In the genomic region with DNA sequence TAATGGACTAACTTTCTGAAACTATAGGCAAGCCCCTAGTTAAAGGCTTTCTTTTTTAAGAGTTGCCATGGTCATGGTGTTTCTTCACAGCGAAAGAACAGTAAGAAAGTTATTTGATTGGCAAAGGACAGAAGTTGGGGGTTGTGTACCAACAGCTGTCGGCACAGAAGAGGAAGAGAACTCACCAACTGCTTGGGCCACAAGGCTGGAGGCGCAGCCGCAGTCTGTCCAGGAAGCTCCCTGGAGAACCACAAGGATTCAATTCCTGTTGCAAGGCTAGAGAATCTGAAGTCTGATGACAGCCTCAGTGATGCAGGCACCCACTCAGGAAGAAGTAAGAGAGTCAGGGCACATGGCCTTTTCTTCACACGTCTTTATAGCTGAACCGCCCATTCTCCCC, we compare ENCODE assay signal across 11 mouse cellular contexts. TPM values are rescaled to one million over a fixed set of nuclear protein-coding genes. Genes with fewer than 3 reads are reported as not detected.
A peak's percentile ranks its signal among the peaks of the same experiment; 100 is the strongest.
DNase-seq lines count a peak whose midpoint lies in the region; ATAC-seq and TF ChIP-seq lines count a peak whose summit lies in the region.
"Had no signal": no experiment of that assay in that cellular context is flagged by ENCODE, and none has a peak within 500 bp of the region (broad histone marks: within the 10 kb centered on the region; RNA-seq: fewer than 3 reads in every experiment).

No protein-coding gene starts in this region.

- no peaks in the 10 kb centered on the region for H3K27me3 ChIP-seq in kidney, adult 2 months (replicated peaks; ENCODE audit: control insufficient read depth, insufficient read depth, low read length)
- H3K27me3 ChIP-seq in megakaryocyte, embryonic 14.5 days (replicated peaks): no peaks in the 10 kb centered on the region
- H3K27me3 ChIP-seq in intestine, embryonic 16.5 days (replicated peaks; ENCODE audit: control insufficient read depth, insufficient read depth, low read length): no peaks in the 10 kb centered on the region
- H3K27me3 ChIP-seq in midbrain, embryonic 16.5 days (ENCODE audit: control insufficient read depth, insufficient read depth, low read depth, low read length): no peaks in the 10 kb centered on the region
- H3K27me3 ChIP-seq: lung, embryonic 15.5 days had no signal

- no peaks in the 10 kb centered on the region for H3K36me3 ChIP-seq in kidney, adult 2 months (ENCODE audit: control insufficient read depth, insufficient read depth, low read length)
- no peaks in the 10 kb centered on the region for H3K36me3 ChIP-seq in megakaryocyte, embryonic 14.5 days (replicated peaks; ENCODE audit: low read length)
- no peaks in the 10 kb centered on the region for H3K36me3 ChIP-seq in intestine, embryonic 16.5 days (ENCODE audit: control insufficient read depth, insufficient read depth, low read length)
- H3K36me3 ChIP-seq in midbrain, embryonic 16.5 days (ENCODE audit: control insufficient read depth, insufficient read depth, low read length): no peaks in the 10 kb centered on the region
- H3K36me3 ChIP-seq: lung, embryonic 15.5 days had no signal

- WGBS in kidney, adult 2 months: 64% methylated on average over 6 of the region's 6 CpGs
- 70% methylated on average over 6 of the region's 6 CpGs for WGBS in intestine, embryonic 16.5 days
- WGBS in midbrain, embryonic 16.5 days: 75% methylated on average over 6 of the region's 6 CpGs

- no peak overlapping the region for H3K9ac ChIP-seq in intestine, embryonic 16.5 days (ENCODE audit: low read depth, low read length)
- H3K9ac ChIP-seq in midbrain, embryonic 16.5 days (ENCODE audit: low read depth, low read length): no peak overlapping the region
- H3K9ac ChIP-seq: lung, embryonic 15.5 days had no signal

- no peak for TF ChIP-seq CTCF in kidney, adult 2 months (conservative IDR thresholded peaks at IDR 0.05; ENCODE audit: insufficient read depth, insufficient read length, low read depth, low read length)

- no peaks in the 10 kb centered on the region for H3K4me1 ChIP-seq in kidney, adult 2 months (ENCODE audit: control insufficient read depth, insufficient read depth, low read length)
- H3K4me1 ChIP-seq in megakaryocyte, embryonic 14.5 days: peaks cover 53% of the 10 kb centered on the region
- no peaks in the 10 kb centered on the region for H3K4me1 ChIP-seq in intestine, embryonic 16.5 days (ENCODE audit: control insufficient read depth, insufficient read depth, low read length)
- no peaks in the 10 kb centered on the region for H3K4me1 ChIP-seq in midbrain, embryonic 16.5 days (ENCODE audit: control insufficient read depth, insufficient read depth, low read length)
- H3K4me1 ChIP-seq: lung, embryonic 15.5 days had no signal

- peak; percentile 93 to 98 for ATAC-seq in hematopoietic stem cell, adult 5-6 weeks (replicated peaks in 1 of 2; ENCODE audit: insufficient read depth in 1 of 2, low FRiP score in 2 of 2, low TSS enrichment in 1 of 2, low read depth in 1 of 2, poor library complexity in 2 of 2, severe bottlenecking in 2 of 2)
- ATAC-seq in intestine, embryonic 16.5 days: no peak
- no peak for ATAC-seq in midbrain, embryonic 16.5 days
- no peak for ATAC-seq in erythroid progenitor cell, adult 5-6 weeks (replicated peaks; ENCODE audit: low FRiP score, poor library complexity, severe bottlenecking)
- ATAC-seq: CD4-positive, CD25-positive, alpha-beta regulatory T cell, adult 4 months had no signal

- no peak for TF ChIP-seq POLR2A in kidney, adult 2 months (IDR thresholded peaks at IDR 0.05; ENCODE audit: low read depth, low read length)

- H3K27ac ChIP-seq in kidney, adult 2 months (ENCODE audit: insufficient read depth, low read depth, low read length): no peak overlapping the region
- H3K27ac ChIP-seq in intestine, embryonic 16.5 days (ENCODE audit: low read length): no peak overlapping the region
- no peak overlapping the region for H3K27ac ChIP-seq in midbrain, embryonic 16.5 days (ENCODE audit: low read length)
- H3K27ac ChIP-seq: lung, embryonic 15.5 days had no signal

- H3K9me3 ChIP-seq in megakaryocyte, embryonic 14.5 days: no peaks in the 10 kb centered on the region
- H3K9me3 ChIP-seq in intestine, embryonic 16.5 days (ENCODE audit: control insufficient read depth, low read length): no peaks in the 10 kb centered on the region
- H3K9me3 ChIP-seq in midbrain, embryonic 16.5 days (replicated peaks; ENCODE audit: control insufficient read depth, low read length, poor library complexity, severe bottlenecking): no peaks in the 10 kb centered on the region
- H3K9me3 ChIP-seq: lung, embryonic 15.5 days had no signal

- no peak overlapping the region for H3K4me3 ChIP-seq in kidney, adult 2 months (ENCODE audit: insufficient read depth, low read depth, low read length)
- peak overlapping the region; percentile 81 for H3K4me3 ChIP-seq in megakaryocyte, embryonic 14.5 days (replicated peaks)
- no peak overlapping the region for H3K4me3 ChIP-seq in intestine, embryonic 16.5 days (ENCODE audit: low read length)
- no peak overlapping the region for H3K4me3 ChIP-seq in midbrain, embryonic 16.5 days (ENCODE audit: low read depth, low read length)
- H3K4me3 ChIP-seq: lung, embryonic 15.5 days had no signal

- H3K4me2 ChIP-seq in intestine, embryonic 16.5 days (ENCODE audit: low read depth, low read length): no peak overlapping the region
- H3K4me2 ChIP-seq in midbrain, embryonic 16.5 days (ENCODE audit: low read length): no peak overlapping the region
- H3K4me2 ChIP-seq: lung, embryonic 15.5 days had no signal

- DNase-seq in kidney, adult 2 months: peak; percentile 39
- DNase-seq in kidney, adult 9 months: no peak
- peak; percentile 45 for DNase-seq in brain, adult 2 months (ENCODE audit: low read depth, low spot score)
- DNase-seq: kidney, postnatal 25 days had no signal

RNA-seq across cellular contexts. Expression of gene Abi1, which starts 12.5 kb away (rescaled TPM):
- polyA plus RNA-seq in kidney, adult 2 months (2012; rRNA removed): 67.9 and 72.9 TPM in 2 replicates
- total RNA-seq in hematopoietic stem cell, adult 5-6 weeks (2017): 123 and 125 TPM in 2 replicates
- 61.8 and 70.5 TPM in 2 replicates for polyA plus RNA-seq in megakaryocyte, embryonic 14.5 days (2012; ENCODE audit: insufficient read depth, low replicate concordance)
- polyA plus RNA-seq in intestine, embryonic 16.5 days (2015; fragmentation: Nextera tagmentation; extraction: Ambion mirVana): 52.1 and 54.0 TPM in 2 replicates
- 66.1 and 71.2 TPM in 2 replicates for polyA plus RNA-seq in midbrain, embryonic 16.5 days (2015; fragmentation: Nextera tagmentation; extraction: Ambion mirVana)
- total RNA-seq in erythroid progenitor cell, adult 5-6 weeks (2015; ENCODE audit: low replicate concordance): 75.9 and 81.4 TPM in 2 replicates
- total RNA-seq in erythroid progenitor cell, adult 5-6 weeks (2017; ENCODE audit: low replicate concordance): 57.6 and 59.4 TPM in 2 replicates

RNA-seq across cellular contexts. Expression of gene Acbd5, which starts 15.4 kb away (rescaled TPM):
- 13.6 and 18.9 TPM in 2 replicates for polyA plus RNA-seq in kidney, adult 2 months (2012; rRNA removed)
- 36.1 and 43.0 TPM in 2 replicates for total RNA-seq in hematopoietic stem cell, adult 5-6 weeks (2017)
- polyA plus RNA-seq in megakaryocyte, embryonic 14.5 days (2012; ENCODE audit: insufficient read depth, low replicate concordance): 3.2 TPM in 1 of 2 replicates, not detected in the other
- 28.9 and 32.5 TPM in 2 replicates for polyA plus RNA-seq in intestine, embryonic 16.5 days (2015; fragmentation: Nextera tagmentation; extraction: Ambion mirVana)
- polyA plus RNA-seq in midbrain, embryonic 16.5 days (2015; fragmentation: Nextera tagmentation; extraction: Ambion mirVana): 80.2 and 80.6 TPM in 2 replicates
- total RNA-seq in erythroid progenitor cell, adult 5-6 weeks (2015; ENCODE audit: low replicate concordance): 13.3 and 21.8 TPM in 2 replicates
- total RNA-seq in erythroid progenitor cell, adult 5-6 weeks (2017; ENCODE audit: low replicate concordance): 33.2 and 37.1 TPM in 2 replicates

Comparison
In these comparisons a context has a peak if more than half of its experiments do, and no peak if none do; other contexts are left out.
1. ATAC-seq: peak in hematopoietic stem cell, adult 5-6 weeks (2 of 2); none in intestine, embryonic 16.5 days (single experiment), midbrain, embryonic 16.5 days (single experiment) and erythroid progenitor cell, adult 5-6 weeks (single experiment).